Mouse (Mus musculus): ENCODE results near the gene Wdr45.

Gene Wdr45

GRCm38 (mm10) chrX:7764657-7765280, 50.6 kb downstream of the Wdr45 start:
- DNase-seq (ENCODE audit: low spot score) = no peak

- no peak for DNase-seq (ENCODE audit: low spot score)
Observed at GRCm38 (mm10) chrX:7765281-7765670, 51.1 kb downstream of the Wdr45 start.

- DNase-seq (ENCODE audit: low spot score) = peak; percentile 77
Observed at GRCm38 (mm10) chrX:7765764-7766163, 51.6 kb downstream of the Wdr45 start.

GRCm38 (mm10) chrX:7769302-7770017, 55.3 kb downstream of the Wdr45 start:
- no peak for DNase-seq (ENCODE audit: low spot score)

- DNase-seq (ENCODE audit: low spot score) = no peak
Observed at GRCm38 (mm10) chrX:7772766-7773165, 58.6 kb downstream of the Wdr45 start.

GRCm38 (mm10) chrX:7775501-7776205, 61.5 kb downstream of the Wdr45 start:
- DNase-seq (ENCODE audit: low spot score) = no peak

GRCm38 (mm10) chrX:7776329-7777082, 62.4 kb downstream of the Wdr45 start:
- DNase-seq (ENCODE audit: low spot score) = peak; percentile 40

Data from adipocyte (in vitro differentiated cells).